Mouse (Mus musculus): ENCODE measurements around the gene Cdkn2aip.

GRCm38 (mm10) chr8:47674140-47674776 lies 39.5 kb downstream of the Cdkn2aip start:
- TF ChIP-seq CTCF (IDR thresholded peaks at IDR 0.05; ENCODE audit: low read depth, low read length) = no peak
- TF ChIP-seq EP300 (IDR thresholded peaks at IDR 0.05; ENCODE audit: insufficient read depth, low read depth, low read length) = no peak
